Mouse (Mus musculus): ENCODE data around the gene Mapkapk2. TPM values are rescaled to one million over a fixed set of nuclear protein-coding genes. Genes with fewer than 3 reads are reported as not detected.
"Not testable (repeated sequence)": the region's sequence is repeated elsewhere in the genome, so short reads cannot be mapped to it uniquely, and the experiment has no call there.

Mapkapk2 gene
- total RNA-seq, 2 experiments from 2014 or later, result 206 to 226 TPM

- no peak for DNase-seq
Measured at GRCm38 (mm10) chr1:131048946-131049345, 48.7 kb downstream of the Mapkapk2 start.

GRCm38 (mm10) chr1:131048121-131048863 lies 49.3 kb downstream of the Mapkapk2 start:
- DNase-seq, result no peak

- DNase-seq, result no peak
Measured at GRCm38 (mm10) chr1:131046607-131047006, 51.0 kb downstream of the Mapkapk2 start.

GRCm38 (mm10) chr1:131045723-131046355 lies 51.8 kb downstream of the Mapkapk2 start:
- DNase-seq, result no peak

GRCm38 (mm10) chr1:131043636-131044035 lies 54.0 kb downstream of the Mapkapk2 start:
- no peak for DNase-seq

GRCm38 (mm10) chr1:131042721-131043120 lies 54.9 kb downstream of the Mapkapk2 start:
- no peak for DNase-seq

DNA sequence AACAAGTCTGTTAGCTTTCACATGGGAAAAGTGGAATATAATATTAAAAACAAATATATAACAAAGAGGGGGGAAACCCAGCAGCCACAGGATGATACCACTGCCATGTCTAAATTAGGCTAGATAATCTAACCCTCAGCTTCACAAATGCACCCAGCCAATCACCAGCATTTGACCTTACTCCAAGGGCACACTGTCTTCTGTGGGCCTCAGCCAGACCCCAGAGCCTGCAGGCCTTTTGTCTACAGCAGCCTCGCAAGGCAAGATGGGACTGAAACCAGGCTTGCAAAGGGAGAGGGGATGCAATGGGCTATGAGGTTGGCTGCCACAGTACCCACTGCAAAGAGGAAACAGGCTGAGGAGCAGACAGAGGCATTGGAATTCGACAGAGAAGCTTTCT lies 55.4 kb downstream of the Mapkapk2 start:
- DNase-seq, result no peak

DNA sequence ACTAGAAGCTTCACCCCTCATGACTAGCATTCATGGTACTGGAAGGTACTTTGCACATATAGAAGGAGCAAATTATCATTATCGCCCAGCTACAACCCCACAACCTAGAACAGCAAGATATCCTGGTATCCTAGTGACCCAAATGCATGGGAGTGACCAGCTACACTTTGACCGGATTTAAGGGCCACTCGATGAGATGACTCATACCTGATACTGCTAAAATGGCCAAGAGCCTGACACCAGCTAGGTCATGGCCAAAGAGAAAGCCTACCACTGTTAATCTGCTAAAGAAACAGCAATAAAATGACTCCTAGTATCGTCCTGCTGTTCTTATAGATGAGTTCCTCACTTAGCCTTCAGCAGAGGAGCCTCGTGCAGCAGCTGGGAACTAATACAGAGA lies 58.1 kb downstream of the Mapkapk2 start:
- DNase-seq, result no peak

- DNase-seq, result no peak
Measured at GRCm38 (mm10) chr1:131038415-131039017, 59.1 kb downstream of the Mapkapk2 start.

- no peak for DNase-seq
Measured at GRCm38 (mm10) chr1:131038001-131038400, 59.6 kb downstream of the Mapkapk2 start.

DNA sequence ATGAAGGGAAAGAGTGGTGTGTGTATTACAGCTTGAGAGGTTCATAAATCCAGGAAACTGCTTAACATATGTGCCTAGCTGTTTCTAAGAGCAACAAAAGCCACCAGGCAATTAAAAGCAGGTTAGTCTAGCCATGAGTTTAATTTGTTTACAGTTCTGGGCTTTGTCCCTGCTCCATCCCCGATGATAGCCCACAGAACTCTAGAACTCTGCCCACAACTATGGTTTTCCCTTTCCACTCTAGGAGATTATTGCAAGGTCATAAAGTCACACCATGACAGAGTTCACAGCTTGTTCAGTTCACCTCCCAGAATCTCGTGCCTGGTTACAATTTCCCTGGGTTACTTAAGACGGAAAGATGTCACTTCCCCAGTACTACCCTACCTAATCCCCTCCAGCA lies 66.4 kb downstream of the Mapkapk2 start:
- no peak for DNase-seq

GRCm38 (mm10) chr1:131030261-131030660 lies 67.4 kb downstream of the Mapkapk2 start:
- DNase-seq, result peak; percentile 36

DNA sequence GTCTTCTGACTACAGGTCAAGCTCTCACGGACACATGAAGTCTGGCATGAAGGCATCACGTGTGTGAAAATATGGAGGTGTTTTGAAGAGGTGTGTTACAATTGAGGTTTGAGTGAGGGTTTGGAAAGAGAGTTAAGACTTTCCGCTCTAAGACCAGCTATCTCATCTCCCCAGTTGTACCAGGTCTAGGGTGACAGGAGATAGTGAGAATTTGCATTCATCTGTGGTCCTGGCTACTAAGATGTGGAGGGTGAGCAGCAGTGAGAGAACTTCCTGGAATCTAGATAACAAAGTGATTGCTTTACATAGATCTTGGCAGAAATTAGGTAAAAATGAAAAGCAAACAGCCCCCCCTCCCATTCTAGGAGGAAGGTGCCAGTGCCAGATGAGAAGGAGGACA lies 68.4 kb downstream of the Mapkapk2 start:
- no peak for DNase-seq

DNA sequence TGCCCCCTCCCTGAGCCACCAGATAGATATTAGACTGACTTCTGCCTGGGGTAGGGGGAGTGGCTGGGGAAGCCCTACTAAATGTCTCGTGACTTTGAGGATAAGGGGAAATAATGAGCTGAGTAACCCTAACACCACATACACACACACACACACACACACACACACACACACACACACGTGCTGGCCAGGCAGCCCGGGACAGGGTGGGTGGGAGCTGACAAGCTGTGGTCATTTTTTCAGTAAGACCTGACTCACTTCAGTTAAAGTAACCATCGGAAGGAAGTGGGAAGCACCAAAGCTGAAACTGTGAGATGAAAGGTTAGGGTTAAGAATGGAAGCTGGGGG lies 71.8 kb downstream of the Mapkapk2 start:
- no peak for DNase-seq

- DNase-seq, result no peak
Measured at GRCm38 (mm10) chr1:131024900-131025842, 72.5 kb downstream of the Mapkapk2 start.

DNA sequence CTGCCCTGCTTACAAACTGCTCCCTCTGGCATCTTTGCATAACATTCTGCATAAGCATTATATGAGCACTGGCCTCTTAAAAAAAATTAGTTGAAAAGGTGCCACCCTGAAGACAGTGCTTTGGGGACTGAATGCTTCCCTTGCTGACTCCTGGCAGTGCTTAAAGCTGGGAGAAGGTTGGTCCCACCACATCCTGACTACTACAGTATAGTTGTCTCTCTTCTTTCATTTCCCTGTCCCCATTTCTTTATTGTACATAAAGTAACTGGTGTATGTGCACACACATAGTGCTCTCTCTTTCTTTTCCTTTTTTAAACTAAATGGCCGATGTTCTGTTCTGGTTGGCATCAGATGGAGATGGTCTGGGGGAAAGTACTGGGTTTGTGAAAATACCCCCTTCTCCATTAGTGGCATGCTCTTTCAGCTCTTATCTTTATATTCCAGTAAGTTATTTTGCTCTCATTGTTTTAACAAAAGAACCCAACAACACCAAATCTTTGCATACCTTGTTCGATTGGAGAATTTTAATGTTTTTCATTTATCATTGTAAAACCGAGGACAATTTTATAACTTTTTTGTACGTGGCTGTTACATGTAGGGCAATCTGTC lies 74.3 kb downstream of the Mapkapk2 start:
- DNase-seq, result not testable (repeated sequence)

GRCm38 (mm10) chr1:131022591-131023249 lies 74.9 kb downstream of the Mapkapk2 start:
- no peak for DNase-seq

GRCm38 (mm10) chr1:131021900-131022590 lies 75.6 kb downstream of the Mapkapk2 start:
- DNase-seq, result no peak

DNA sequence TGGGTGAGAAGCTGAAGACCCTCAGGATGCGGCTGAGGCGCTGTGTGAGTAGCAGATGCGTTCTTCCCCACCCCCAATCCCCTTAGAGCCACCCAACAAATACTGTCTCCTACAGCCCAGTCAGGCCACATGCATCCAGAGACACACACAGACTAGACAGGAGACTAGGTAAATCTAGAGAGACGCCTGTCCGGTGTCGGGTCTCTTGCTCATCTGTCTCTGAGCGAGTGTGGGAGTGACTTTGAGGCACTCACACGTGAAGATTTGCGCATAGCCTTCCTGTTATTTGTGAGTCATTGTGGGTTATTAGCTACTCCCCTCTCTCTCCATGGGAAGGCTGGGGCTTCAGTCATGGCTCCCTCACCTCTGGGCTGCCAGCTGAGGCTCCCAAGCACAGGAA lies 76.2 kb downstream of the Mapkapk2 start:
- DNase-seq, result no peak

DNA sequence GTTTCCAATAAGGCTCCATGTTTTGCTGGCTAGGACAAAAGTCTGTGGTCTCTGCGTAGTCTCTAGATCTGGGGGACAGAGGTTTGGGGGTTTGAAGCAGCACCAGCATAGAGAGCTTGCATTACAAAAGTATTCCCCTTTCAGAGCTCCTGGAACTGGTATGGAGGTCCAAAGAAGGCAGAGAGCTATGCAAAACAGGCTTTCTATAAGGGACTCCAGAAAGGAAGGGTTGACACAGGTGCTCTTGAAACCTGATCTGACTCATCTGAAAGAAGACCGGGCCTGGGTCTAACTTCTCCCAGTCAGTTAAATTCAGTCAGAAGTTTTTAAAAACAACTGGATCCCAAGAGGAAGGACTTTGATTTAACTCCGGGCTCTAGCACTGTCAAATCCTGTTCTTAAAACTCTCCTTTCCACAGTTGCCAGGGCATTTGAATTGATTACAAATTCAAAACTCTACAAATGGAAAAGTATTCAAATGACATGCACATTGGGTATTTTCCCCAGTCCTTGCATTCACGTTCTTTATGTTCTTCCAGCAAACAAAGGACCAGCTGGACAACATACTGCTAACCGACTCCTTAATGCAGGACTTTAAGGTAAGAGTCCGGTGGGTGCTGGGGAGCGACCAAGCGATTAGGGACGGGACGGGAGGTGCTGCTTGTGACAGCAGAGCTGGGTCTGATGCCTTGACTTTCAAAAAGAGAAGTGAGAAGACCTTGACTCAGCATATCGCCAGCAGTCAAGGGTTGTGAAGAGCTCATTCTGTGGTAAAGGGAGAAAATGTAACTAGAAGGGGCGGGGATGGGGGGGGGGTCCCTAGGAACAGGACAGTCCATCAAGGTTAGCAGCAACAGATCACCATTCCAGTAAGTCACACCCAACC lies 77.0 kb downstream of the Mapkapk2 start:
- no peak for DNase-seq
